Mouse (Mus musculus) mouse embryonic stem cell (cell line): ENCODE results near the gene Srsf2.
"Not testable (repeated sequence)": the region's sequence is repeated elsewhere in the genome, so short reads cannot be mapped to it uniquely, and the experiment has no call there.

Source experiments
- in situ Hi-C, 2 experiments: fragments of 300-500 bp; cut with MboI; formaldehyde crosslinking; loops; 1 replicate in 1 of 2; 3 replicates in 1 of 2; pipeline ENCODE4 v1.14.3; 2019 to 2020; ENCODE audit warnings: low sequenced_read_pairs in 2 of 2, low pct_unique_long_range_greater_than_20kb in 1 of 2, mixed read lengths in 1 of 2; ENCODE audit not compliant: unreplicated experiment in 1 of 2

The Srsf2 gene

DNA sequence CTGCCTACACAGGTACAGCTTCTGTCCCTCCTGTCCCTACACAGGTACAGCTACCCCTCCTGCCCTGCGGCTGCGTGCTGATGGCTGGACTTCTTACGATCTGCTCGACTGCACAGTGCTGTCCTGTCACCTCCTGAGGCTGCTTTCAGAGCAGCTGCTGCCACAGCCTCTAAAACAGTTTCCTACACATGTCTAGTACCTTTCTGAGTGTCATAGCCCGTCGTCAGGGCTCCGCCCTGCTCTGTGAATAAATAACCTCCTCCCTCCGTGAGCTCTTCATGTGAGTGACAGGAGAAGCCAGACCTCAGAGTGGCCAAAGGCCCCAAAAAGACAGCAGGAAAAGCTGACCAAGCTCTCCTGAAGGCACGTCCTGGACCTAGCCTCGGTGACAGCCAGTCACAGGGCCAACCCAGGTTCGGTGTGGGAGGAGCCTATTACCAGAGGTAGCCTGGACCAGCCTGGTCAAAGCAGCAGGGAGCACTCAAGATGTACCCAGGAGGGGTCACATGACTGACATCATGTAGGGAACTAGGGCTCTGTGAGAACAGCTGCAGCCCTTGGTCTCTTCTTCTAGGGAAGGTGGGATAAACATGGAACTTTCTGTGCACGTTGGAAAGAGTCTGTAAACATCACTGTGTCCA lies 13.2 kb upstream of the Srsf2 start:
- in situ Hi-C loops, result loop anchor here in 1 of 2 experiments (25.0 kb wide), 1 partner anchor 1454 kb away; the partner anchor contains the start of genes Atp5h, Kctd2 and Mrpl58

DNA sequence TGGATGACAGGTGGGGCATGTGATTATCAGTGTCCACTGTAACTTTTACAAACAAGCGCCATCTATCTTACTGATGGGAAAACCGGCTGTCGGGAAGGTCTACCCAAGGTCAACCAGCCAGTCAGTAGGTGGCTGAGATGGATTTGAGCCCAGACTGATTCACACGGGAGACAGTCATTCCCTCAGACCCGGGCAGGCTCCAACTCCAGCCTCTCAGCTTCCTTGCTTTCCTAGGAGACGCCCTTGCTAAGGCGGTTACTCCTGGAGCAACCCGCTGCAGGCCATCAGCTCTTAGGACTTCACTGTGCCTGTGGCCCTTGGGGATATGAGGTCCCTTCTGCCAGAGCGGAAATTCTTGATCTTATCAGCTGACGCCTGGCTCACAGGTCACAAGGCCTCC lies 11.6 kb upstream of the Srsf2 start:
- in situ Hi-C loops, result loop anchor here in 1 of 2 experiments (25.0 kb wide), 1 partner anchor 1452 kb away; the partner anchor contains the start of genes Atp5h, Kctd2 and Mrpl58

DNA sequence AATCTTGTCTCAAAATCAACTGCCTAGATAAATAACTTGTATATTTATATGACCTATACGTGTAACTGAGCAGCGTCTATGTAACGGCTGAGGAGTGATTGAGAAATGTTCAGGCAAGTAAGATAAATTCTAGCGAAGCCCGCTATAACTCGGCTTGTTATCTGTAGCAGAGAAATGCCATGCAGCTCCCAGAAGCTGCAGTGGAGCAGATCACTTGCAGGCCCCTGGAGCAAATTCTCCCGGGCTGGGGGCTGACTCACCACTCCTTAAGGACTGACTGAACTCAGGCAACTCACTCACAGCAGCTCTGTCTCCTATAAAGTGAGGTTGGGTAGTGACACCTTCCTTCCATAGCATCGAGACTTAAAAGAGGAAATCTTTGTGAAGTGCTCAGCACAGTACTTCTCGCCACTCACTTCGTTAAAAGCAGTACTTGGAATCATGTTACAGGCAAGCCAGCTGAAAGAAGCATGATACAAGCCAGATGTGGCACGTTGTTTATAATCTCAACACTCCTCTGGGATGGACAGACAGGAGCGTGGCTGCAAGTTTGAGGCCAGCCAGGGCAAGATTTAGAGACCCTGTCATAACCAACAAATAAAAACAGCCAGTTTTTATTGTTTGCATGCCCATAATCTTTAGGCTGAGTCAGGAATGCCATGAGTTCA lies 4.4 kb upstream of the Srsf2 start:
- in situ Hi-C loops, result loop anchor here in 1 of 2 experiments (25.0 kb wide), 1 partner anchor 1445 kb away; the partner anchor contains the start of genes Atp5h, Kctd2 and Mrpl58

DNA sequence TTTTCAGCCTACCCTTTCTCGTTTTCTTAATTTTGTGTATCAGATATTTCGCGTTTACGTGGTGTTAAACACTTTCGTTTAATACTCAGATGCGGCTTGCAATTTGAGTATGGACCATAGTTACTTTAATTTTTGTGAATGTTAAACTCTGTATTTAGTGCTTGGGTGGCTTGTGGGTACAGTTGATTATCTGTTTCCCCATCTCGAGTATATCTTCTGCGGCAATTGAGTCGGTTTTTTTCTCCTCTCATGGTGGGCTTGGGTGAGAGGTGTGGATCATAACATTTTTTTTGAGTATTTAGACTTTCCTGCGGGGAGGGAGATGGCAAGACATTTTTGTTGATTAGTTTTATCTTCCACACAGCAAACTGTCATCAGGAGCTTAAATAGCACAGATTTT lies 1.4 kb upstream of the Srsf2 start:
- in situ Hi-C loops, result loop anchor here in 1 of 2 experiments (25.0 kb wide), 1 partner anchor 1442 kb away; the partner anchor contains the start of genes Atp5h, Kctd2 and Mrpl58

DNA sequence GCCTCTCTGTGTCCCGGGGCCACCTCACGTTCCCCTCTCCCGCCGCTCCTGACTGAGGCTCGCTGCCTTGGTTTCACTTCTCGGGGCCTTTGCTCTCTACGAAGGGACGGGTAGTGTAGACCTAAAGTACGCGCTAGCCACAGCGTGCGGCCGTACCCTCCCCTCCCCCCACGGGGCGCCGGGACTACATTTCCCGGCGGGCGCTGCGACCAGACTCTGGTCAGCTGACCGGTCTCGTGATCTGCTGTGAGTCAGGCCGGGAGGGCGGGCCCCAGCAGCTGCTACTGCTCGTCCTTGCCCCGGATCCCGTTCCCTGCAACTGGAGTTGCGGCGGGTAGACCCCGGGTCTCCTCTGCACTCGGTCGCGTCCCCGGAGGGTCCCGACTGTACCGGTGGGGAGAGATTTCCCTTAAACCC lies 626 bp upstream of the Srsf2 start:
- in situ Hi-C loops, result loop anchor here in 1 of 2 experiments (25.0 kb wide), 1 partner anchor 1441 kb away; the partner anchor contains the start of genes Atp5h, Kctd2 and Mrpl58

DNA sequence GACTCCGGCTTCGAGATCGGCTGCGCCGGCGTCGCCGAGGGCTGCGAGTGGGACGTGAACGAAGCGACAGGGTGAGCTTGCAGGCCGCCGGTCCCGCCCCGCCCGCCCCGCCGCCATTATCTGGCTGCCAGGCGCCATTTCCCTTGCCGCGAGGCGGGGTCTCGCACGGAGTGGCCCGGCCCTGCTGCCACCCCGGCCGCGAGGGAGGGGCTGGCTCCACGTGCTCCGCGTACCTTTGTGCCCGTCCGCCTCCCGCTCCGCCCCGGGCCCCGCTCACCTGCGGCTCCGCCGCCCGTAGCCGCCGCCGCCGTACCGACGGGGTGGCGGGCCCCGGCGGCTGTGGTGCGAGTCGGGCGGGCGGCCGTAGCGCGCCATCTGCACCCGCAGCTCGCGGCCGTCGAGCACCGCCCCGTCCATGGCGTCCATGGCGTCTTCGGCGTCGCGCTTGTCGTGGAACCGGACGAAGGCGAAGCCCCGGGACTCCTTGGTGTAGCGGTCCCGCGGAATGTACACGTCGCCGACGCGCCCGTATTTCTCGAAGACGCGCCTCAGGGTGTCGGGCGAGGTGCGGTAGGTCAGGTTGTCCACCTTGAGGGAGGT lies 503 bp downstream of the Srsf2 start, which contains the start of gene Mfsd11:
Gene Mfsd11, plus strand, starts transcription at position 150 of the 600 bp plus-strand sequence.
- in situ Hi-C loops, result loop anchor here in 1 of 2 experiments (25.0 kb wide), 1 partner anchor 1440 kb away; the partner anchor contains the start of genes Atp5h, Kctd2 and Mrpl58

DNA sequence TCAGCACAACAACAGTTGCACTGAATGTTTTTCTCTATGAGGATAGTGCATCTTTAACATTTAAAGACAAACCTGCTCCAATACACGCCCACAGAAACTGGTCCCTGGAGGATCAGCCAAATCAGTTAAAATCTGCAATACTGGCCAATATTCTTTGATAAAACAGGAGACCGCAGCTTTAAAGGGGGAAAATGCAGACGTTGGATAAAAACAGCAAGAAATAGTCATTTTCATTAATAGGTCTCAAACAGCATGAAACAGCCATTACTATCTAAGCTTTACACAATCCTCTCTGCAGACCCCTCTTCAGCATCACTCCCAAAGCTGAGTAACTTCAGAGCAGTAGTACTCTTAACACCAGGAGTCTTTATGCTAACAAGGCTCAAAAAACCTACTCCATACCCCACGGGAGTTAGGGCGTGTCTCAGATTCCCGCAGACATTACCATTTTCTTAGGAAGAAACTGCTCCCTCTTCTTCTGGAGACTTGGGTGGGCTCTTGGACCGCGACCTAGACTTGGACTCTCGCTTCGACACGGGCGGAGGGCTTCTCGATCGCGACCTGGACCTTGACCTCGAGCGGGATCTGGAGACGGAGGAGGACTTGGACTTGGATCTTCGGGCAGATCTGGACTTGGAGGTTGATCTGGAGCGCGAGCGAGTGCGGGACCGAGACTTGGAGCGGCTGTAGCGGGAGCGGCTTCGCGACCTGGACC lies 1.2 kb downstream of the Srsf2 start:
- in situ Hi-C loops, result loop anchor here in 1 of 2 experiments (25.0 kb wide), 1 partner anchor 1439 kb away; the partner anchor contains the start of genes Atp5h, Kctd2 and Mrpl58

DNA sequence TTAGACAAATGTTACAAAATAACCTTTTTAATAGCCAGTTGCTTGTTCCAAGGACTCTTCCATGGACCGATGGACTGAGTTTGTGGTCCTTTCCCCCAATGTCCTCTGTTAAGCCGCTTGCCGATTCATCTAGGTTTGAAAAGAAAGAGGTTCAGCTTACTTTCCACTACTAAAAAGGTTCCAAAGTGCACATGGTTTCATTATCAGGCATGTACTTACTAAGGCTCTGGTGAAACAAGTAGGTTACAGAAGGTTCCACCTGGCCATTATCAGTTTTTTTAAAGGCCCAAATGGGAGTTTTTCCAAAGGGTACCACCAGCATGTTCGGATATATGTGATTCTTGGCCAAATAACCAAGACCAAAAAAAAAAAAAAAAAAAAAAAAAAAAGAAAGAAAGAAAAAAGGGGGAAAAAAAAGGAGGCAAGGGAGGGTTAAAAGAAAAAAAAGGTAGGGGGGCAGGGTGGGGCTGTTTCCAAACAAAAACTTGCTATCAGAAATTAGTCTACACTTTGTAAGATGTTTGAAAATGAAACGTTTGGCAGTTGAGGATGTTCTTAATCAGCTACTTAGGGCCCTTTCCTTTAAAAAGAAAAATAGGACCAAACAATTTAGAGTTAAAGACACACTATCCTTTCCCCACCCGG lies 1.9 kb downstream of the Srsf2 start:
- in situ Hi-C loops, result loop anchor here in 1 of 2 experiments (25.0 kb wide), 1 partner anchor 1439 kb away; the partner anchor contains the start of genes Atp5h, Kctd2 and Mrpl58

DNA sequence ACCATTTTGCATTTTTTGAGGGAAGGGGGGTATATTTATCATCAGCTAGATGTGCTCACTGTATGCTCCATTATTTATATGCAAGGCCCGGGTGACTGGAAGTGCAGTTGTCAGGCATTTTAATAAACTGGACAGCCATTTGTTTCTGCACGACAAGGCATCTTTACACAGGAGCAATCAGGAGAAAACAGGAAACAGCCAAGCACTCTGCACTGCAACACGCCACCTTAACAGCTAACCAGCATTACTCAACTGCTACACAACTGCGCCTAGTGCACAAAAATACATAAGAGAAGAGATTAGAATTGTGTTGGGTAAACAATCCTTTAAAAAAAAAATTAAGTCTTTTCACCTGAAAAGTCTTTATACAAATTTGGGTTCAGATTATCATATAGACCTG lies 2.8 kb downstream of the Srsf2 start:
- in situ Hi-C loops, result loop anchor here in 1 of 2 experiments (25.0 kb wide), 1 partner anchor 1438 kb away; the partner anchor contains the start of genes Atp5h, Kctd2 and Mrpl58

DNA sequence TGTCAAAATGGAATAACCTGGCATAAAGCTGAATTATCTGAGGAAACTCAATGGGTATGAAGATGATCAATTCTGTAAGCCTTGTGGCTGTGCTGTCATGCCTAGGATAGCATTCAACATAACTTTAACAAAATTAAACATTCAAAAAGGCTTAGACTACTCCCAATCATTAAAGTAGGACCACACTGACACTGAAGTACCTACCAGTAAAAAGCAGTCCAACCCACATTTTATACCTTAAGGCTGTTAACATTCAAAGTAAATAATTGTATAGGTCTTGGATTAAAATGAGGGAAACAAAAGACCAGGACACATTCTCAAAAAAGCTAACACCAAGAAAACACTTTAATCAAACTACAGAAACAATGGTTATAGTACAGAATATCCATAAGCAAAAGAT lies 3.3 kb downstream of the Srsf2 start:
- in situ Hi-C loops, result no loop called here

DNA sequence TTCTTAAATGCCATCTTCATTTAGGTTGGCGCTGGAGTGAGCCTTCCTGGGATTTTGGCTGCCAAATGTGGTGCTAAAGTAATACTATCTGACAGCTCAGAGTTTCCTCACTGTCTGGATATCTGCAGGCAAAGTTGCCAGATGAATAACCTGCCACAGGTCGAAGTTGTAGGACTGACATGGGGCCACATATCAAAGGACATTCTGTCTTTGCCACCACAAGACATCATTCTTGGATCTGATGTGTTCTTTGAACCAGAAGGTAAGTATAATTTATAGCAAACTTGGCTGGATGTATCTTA lies 4.1 kb downstream of the Srsf2 start:
- in situ Hi-C loops, result not testable (repeated sequence)

DNA sequence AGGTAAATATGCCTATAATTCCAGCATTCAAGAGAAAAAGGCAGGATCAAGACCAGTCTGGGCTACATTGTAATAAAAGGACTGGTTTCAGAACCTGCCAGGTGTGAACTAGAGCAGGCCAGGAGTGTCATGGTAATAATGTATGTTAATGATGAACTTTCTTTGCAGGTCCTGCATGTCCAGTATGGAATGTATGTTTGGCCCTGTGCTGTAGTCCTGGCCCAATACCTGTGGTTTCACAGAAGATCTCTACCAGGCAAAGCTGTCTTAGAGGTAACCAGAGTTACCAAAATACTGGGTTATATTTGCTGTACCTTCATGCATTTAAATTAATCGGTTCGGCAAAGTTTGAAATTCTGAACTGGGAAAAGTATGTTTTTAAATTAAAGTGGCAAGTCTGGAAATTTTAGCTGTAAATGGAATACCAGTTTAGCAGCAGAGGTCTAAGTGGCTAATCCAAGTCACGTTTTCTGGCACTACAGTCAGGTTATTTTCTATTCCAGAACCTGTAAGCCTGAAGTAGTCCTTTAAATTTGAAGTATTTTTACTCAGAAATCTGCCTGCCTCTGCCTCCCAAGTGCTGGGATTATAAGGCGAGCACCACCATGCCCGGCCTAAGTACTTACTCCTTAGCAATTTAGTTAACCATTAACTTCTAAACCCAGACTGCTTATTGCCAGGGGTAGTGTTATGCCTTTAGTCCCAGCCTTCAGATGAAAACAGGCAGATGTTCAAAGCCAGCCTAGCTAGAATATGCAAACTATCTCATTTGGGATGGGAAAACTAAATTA lies 4.6 kb downstream of the Srsf2 start:
- in situ Hi-C loops, result no loop called here

DNA sequence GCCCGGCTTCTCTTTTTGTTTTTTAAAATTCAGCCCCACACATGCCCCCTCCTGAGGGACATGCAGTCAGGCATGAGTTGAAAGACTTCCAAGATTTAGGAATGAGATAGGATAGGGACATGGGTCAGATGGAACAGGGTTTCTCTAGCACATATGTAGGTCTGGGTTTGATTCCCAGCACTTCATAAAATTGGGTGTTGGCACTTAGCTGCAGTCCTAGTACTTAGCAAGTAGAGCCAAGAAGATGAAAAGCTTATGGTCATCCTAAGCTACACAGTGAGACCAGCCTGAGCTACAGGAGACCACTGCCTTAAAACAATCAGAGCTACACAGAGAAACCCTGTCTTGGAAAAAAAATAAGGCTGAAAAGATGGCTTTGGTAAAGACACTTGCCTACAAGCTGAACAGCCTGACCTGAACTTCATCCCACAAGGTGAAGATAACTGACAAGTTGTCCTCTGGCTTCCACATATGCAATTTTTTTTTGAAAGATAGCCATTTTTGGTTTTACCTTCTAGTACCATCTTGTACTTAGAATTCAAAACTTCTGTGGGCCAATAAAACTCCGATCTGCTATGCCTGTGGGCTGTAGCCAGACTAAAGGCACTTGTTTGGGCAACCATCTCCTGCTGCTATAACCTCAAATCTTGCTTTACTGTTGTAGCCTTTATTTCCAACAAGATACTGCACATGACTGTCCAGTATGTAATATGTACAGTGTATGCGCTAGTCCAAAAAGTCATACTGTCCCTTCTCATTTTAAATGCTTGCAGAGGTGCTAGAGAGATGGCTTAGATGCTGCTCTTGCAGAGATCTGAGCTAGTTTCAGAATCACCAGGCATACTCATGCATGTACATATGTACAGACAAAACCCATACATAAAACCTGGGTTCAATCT lies 5.5 kb downstream of the Srsf2 start:
- in situ Hi-C loops, result no loop called here

DNA sequence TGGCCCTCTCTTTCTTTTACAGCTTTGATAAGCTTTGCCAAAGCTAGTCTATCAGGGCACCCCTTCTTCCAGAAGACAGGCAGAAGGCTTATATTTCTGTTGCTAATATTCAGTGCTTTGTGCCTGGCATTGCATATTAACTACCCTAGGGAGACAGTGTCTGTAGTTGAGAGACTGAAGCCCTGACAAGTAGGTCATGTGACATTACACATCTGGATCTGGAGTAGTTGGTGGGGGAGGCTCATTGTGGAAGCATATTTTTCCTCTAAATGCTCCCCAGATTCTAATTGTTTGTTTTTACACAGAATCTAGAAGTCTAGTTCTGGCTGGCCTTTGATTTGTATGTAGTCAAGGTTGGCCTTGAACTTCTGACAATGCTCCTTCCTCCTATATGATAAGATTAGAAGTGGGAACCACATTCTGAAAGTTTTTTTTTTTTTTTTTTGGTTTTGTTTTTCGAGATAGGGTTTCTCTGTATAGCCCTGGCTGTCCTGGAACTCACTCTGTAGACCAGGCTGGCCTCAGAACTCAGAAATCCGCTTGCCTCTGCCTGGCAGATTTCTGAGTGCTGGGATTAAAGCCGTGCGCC lies 6.2 kb downstream of the Srsf2 start:
- in situ Hi-C loops, result no loop called here

DNA sequence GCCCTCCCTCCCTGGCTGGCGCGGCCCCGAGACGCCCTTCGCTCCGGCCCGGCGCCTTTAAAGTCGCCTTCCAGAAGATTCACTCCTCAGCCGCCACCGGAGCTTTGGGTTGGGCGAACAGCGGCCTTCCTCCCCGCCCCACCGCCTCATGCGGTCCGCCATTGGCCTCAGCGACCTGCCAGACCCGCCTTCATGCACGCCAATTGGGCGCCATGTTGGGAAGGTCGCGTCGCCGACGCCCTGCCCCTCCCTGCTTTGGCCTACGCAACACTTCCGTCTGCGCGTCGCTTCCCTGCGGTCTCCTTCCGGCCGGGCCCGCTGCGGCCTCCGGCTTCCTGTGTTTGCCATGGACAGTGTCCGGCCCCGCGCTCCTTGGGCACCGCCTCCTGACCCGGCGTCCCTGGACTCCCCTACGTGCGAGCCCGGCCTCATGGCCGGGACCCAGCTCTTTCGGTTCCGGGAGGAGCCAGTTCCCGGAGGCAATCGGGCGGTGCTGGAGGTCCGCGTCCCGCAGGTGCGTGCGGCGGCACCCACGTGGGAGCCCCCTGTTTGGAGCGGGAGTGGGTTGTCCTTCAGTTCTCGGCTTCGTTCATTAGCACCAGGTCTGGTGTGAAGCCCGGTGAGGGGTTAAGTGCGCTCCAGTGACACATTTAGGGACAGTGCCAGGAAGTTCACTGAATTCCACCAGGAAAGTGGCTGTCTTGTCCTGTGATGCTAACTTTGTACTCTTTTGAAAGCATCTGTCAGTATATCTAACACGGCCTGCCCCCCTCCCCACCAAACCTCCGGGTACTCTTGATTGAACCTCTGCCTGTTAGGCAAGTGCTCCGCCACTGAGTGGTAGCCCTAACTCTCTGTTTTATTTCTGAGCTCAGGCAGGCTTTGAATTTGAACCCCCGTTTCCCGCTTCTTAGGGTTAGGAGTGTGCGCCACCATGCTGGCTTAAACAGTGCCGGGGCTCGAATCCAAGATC lies 9.3 kb downstream of the Srsf2 start, which contains the start of the genes Mettl23 and Jmjd6:
Gene Mettl23, plus strand, starts transcription at position 18 of the 973 bp plus-strand sequence.
Gene Jmjd6, minus strand, starts transcription at position 189 of the 973 bp plus-strand sequence.
- in situ Hi-C loops, result no loop called here
